Mouse (Mus musculus) limb, embryonic 13.5 days (tissue): ENCODE results near the gene Mapt. TPM values are rescaled to one million over a fixed set of nuclear protein-coding genes. Genes with fewer than 3 reads are reported as not detected.
A peak's percentile ranks its signal among the peaks of the same experiment; 100 is the strongest.

Experiments used
- ATAC-seq: fragments of 200-750 bp; cut with Nextera tagmentation; 2 replicates; pipeline ENCODE4 v1.8.0; 2017; ENCODE audit warnings: low read depth, moderate number of reproducible peaks, moderate TSS enrichment; ENCODE audit not compliant: low FRiP score
- H3K27ac ChIP-seq: fragments of 300-500 bp; sonication (generic); 2 replicates; pipeline ENCODE4 v1.5.1; 2015; ENCODE audit warnings: inconsistent platforms, mild to moderate bottlenecking, moderate library complexity
- H3K27me3 ChIP-seq: fragments of 300-500 bp; sonication (generic); 2 replicates; pipeline ENCODE4 v1.6.1; 2015; ENCODE audit warnings: mild to moderate bottlenecking, inconsistent platforms
- H3K36me3 ChIP-seq: fragments of 300-500 bp; sonication (generic); 2 replicates; pipeline ENCODE4 v1.6.1; 2015; ENCODE audit warnings: inconsistent platforms, mild to moderate bottlenecking, moderate library complexity
- H3K4me1 ChIP-seq: fragments of 300-500 bp; sonication (generic); 2 replicates; pipeline ENCODE4 v1.6.1; 2015; ENCODE audit warnings: inconsistent platforms
- H3K4me2 ChIP-seq: fragments of 300-500 bp; sonication (generic); replicated peaks from 2 replicates; pipeline ENCODE4 v1.6.1; 2015; ENCODE audit warnings: inconsistent platforms, mild to moderate bottlenecking, moderate library complexity
- H3K4me3 ChIP-seq: fragments of 300-500 bp; sonication (generic); 2 replicates; pipeline ENCODE4 v1.5.1; 2015; ENCODE audit warnings: moderate library complexity, mild to moderate bottlenecking, inconsistent platforms
- H3K9ac ChIP-seq: fragments of 300-500 bp; sonication (generic); 2 replicates; pipeline ENCODE4 v1.6.1; 2015; ENCODE audit warnings: mild to moderate bottlenecking, inconsistent platforms
- H3K9me3 ChIP-seq: fragments of 300-500 bp; sonication (generic); 2 replicates; pipeline ENCODE4 v1.6.1; 2016; ENCODE audit warnings: inconsistent platforms
- WGBS: fragments of 180-500 bp; shearing (Covaris S2); methylation state at CpG from one replicate; pipeline ENCODE4 v1.1.7; 2015; 5-methylcytosine and 5-hydroxymethylcytosine counted together
- polyA plus RNA-seq: library from polyadenylated mRNA; unstranded; fragments of >200 nt; fragmentation: Nextera tagmentation; extraction: Ambion mirVana; gene quantifications from 2 replicates; pipeline ENCODE4 v1.2.1, GENCODE M21; 2015

Gene Mapt
- polyA plus RNA-seq, 1 experiment from 2014 or later = 3.0 TPM

DNA sequence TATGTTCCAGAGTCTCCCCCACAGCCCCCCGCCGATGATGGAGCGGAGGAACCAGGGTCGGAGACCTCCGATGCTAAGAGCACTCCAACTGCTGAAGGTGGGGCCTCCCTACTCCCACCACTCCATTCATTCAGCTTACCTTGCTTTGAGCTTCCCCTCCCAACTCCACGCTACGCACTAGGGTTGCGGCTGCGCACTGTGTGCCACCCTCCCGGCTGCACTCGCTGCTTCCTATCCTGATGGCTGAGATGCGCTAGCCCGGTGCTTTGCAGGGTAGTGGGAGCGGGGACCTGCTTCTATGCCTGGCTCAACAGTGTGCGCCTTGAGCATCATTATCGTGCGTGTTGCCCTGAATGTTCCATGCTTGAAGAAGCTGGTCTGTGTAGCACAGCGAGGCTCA, 55.9 kb downstream of the Mapt start:
- Histone ChIP-seq H3K27me3 (no peaks in the 10 kb centered on the region), H3K36me3 (no peaks in the 10 kb centered on the region), H3K9ac (no peak overlapping the region), H3K9me3 (no peaks in the 10 kb centered on the region), H3K4me2 (no peak overlapping the region), H3K4me1 (peaks cover 11% of the 10 kb centered on the region), H3K27ac (no peak overlapping the region), H3K4me3 (no peak overlapping the region)
- ATAC-seq = no peak
- 93% methylated on average over 18 of the region's 18 CpGs for WGBS

DNA sequence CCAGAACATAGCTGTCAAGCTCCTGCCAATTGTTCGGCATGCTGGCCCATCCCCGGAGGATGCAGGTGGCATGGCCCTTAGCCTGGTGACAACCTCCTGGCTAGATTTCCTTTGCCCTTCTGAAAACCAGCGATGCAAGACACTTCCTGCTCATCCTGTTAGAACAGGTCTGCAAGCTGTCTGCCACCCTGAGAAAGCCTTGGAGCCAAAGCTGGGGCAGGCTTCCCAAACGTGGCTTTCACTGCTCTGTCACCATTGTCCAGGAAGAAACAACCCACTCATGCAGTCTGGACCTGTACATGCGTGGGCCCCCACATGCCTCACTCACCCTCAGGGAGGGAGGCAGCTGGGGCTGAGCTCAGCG, 57.6 kb downstream of the Mapt start:
- H3K4me2 ChIP-seq = no peak overlapping the region
- no peaks in the 10 kb centered on the region for H3K27me3 ChIP-seq
- no peak overlapping the region for H3K9ac ChIP-seq
- 54% methylated on average over 6 of the region's 6 CpGs for WGBS
- no peak overlapping the region for H3K27ac ChIP-seq
- H3K36me3 ChIP-seq = no peaks in the 10 kb centered on the region
- H3K4me1 ChIP-seq = peaks cover 11% of the 10 kb centered on the region
- ATAC-seq = 0 out of 2 replicates have a peak, but pooled peaks have one; percentile 7
- no peaks in the 10 kb centered on the region for H3K9me3 ChIP-seq
- H3K4me3 ChIP-seq = no peak overlapping the region

DNA sequence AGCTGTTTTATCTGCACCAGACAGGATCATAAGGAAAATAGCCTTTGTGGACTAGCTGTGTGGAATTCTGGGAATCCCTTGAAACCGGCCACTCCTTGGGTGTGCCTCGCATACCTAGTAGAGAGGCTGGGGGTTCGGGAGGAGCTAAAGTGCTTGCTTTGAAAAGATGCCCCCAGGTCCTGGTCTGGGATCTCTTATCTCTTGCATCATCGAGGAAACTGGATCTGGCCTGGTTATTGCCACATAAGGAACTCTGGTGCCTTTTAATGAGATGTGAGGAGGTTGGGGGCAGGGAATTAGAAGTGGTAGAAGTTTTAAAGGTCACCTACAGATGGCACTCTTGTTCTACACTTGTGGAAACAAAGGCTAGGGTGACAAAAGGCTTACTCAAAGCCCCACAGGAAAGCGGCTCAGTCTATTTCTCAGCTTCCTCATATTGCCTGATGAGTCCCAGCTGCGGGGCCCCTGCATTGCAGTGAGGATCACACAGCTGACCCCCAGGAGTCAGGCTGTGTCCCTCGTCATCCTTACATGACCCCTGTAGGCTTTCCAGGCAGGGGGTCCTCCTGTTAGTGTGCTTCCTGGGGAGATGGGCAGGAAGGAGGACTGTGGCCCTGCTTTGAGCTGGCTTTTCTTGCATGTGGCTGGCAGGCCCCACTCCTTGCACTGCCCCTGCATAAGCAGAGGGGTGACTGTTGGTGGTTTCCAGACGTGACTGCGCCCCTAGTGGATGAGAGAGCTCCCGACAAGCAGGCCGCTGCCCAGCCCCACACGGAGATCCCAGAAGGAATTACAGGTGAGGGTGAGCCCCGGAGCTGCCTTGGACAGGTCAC, 58.2 kb downstream of the Mapt start:
- Histone ChIP-seq H3K4me2 (no peak overlapping the region; the same call in 1 of the 2 replicates), H3K36me3 (no peaks in the 10 kb centered on the region), H3K9ac (no peak overlapping the region), H3K4me3 (no peak overlapping the region), H3K4me1 (peaks cover 11% of the 10 kb centered on the region), H3K27me3 (no peaks in the 10 kb centered on the region), H3K27ac (peak overlapping the region; percentile 52), H3K9me3 (no peaks in the 10 kb centered on the region)
- ATAC-seq = peak; percentile 52
- WGBS = 13% methylated on average over 13 of the region's 13 CpGs

DNA sequence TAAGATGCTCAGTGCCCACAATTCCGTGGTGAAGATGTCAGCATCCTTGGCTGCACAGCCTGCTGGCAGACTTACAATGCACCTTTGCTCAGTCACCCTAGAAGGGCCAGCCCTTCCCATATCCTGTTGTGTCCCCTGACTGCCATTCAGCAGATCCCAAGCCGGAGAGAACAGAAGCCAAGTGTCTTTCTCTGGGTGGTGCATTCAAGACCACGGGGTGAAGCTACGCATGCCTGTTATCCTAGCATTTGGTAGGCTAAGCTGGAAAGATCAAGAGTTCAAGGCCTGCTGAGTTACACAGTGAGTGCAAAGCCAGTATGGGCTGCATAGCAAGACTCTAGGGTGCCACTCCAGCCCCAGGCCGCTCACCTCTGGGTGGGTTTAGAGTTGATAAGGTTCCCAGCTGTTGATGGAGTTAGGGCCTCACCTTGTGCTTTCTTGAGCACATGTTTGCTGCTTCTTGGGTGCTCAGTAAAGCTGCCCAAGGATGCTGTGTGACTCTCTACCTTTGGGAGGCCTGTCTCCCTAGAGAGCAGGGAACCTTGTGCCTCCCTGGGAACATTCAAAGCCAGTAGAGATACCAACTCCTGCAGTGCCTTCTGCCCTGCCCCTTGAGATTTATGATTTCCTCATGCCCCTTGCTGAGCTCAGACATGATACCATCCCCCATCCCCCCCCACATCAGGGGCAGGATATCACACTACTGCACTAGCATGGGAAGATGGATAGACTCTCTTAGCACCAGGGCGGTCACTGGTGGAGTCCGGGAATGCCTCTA, 61.4 kb downstream of the Mapt start:
- H3K27me3 ChIP-seq = no peaks in the 10 kb centered on the region
- no peak overlapping the region for H3K27ac ChIP-seq
- H3K9ac ChIP-seq = no peak overlapping the region

DNA sequence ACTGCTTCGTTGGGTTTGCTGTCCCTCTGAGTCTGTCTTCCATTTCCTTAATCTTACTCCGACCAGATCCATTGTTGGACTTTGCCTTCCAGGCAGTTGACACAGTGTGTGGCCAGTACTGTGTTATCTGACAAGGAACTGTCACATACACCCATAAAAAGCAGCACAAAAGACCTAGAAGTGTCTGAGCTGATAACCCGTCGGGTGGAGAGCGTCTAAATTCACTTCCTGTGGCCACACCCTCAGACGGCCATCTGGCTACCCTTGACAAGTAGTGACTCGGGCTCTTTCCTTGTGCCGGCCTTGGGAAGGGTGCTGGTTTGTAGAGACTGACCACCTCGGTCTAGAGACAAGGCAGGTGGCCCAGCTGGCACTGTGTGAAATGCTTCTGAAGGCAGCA, 62.1 kb downstream of the Mapt start:
- Histone ChIP-seq H3K27ac (no peak overlapping the region), H3K4me1 (peaks cover 11% of the 10 kb centered on the region), H3K27me3 (no peaks in the 10 kb centered on the region), H3K9ac (no peak overlapping the region), H3K4me3 (no peak overlapping the region), H3K9me3 (no peaks in the 10 kb centered on the region), H3K36me3 (no peaks in the 10 kb centered on the region), H3K4me2 (no peak overlapping the region)
- WGBS = 76% methylated on average over 9 of the region's 9 CpGs
- ATAC-seq = no peak

More for the DNA sequence above, 61.4 kb downstream of the Mapt start:
- H3K4me1 ChIP-seq = peaks cover 11% of the 10 kb centered on the region
- 92% methylated on average over 7 of the region's 7 CpGs for WGBS
- H3K4me3 ChIP-seq = no peak overlapping the region
- H3K9me3 ChIP-seq = no peaks in the 10 kb centered on the region
- no peaks in the 10 kb centered on the region for H3K36me3 ChIP-seq
- no peak overlapping the region for H3K4me2 ChIP-seq
- no peak for ATAC-seq

DNA sequence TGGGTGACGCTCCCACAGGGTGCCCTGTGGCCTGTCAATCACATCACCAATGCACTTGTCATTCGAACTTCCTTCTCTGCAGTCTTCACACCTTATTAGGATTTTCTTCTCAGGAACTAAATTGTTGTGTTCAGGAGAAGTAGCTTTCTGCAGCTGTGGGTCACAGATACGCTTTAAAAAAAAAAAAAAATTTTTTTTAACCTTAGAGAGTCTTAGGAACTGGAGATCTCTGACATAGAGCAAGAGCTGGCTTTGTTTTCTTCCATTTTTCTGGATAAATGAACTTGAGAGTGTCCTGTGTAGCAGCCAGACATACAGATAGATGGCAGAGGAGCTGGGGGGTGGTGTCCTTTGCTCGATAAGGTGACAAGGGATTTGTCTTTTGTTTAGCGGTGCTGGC, 64.0 kb downstream of the Mapt start:
- Histone ChIP-seq H3K4me2 (no peak overlapping the region), H3K4me3 (no peak overlapping the region), H3K9ac (no peak overlapping the region), H3K4me1 (no peaks in the 10 kb centered on the region), H3K27ac (no peak overlapping the region), H3K27me3 (no peaks in the 10 kb centered on the region), H3K36me3 (no peaks in the 10 kb centered on the region), H3K9me3 (no peaks in the 10 kb centered on the region)
- no peak for ATAC-seq
- 59% methylated on average over 5 of the region's 5 CpGs for WGBS

DNA sequence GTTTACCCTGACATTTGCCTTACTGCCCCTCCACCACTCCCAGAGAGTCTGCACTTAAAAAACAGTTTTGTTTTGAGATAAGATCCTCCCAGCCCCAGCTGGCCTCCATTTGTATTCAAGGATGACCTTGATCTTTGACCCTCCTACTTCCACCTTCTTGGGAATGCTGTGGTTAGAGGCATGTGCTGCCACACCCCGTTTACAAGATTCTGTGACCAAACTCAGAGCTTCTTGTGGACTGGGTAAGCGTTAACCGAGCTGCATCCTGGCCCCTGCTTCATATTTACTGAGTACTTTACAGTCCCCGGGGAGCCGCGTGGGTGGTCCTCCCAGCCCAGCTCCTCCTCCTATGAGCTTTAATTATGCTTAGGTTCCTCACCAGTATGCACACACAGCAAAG, 64.5 kb downstream of the Mapt start:
- WGBS = 24% methylated on average over 6 of the region's 6 CpGs
- Histone ChIP-seq H3K9ac (no peak overlapping the region), H3K4me2 (no peak overlapping the region), H3K36me3 (no peaks in the 10 kb centered on the region), H3K9me3 (no peaks in the 10 kb centered on the region), H3K4me1 (no peaks in the 10 kb centered on the region), H3K27ac (no peak overlapping the region), H3K27me3 (no peaks in the 10 kb centered on the region), H3K4me3 (no peak overlapping the region)
- no peak for ATAC-seq

DNA sequence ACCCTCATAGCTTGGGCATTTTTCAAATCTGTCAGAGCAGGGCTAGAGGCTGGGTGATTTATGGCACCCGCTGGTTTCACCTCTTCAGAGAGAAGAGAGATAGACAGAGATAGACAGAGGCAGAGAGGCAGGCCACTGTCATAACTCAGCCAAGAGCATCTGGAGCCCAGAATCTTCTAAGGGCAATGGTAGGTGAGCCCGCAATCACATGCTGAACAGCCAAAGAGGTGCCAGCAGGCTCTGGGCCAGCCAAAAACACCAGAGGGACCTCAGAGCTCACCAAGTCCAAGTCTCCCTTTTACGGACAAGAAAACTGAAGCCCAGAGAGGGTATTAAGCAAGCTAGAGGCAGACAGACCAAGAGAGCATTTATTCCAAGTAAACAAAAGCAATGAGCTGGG, 66.5 kb downstream of the Mapt start:
- no peaks in the 10 kb centered on the region for H3K36me3 ChIP-seq
- H3K4me2 ChIP-seq = no peak overlapping the region
- H3K9ac ChIP-seq = no peak overlapping the region
- WGBS = 79% methylated on average over 3 of the region's 3 CpGs
- no peak overlapping the region for H3K27ac ChIP-seq
- H3K4me3 ChIP-seq = no peak overlapping the region
- 0 out of 2 replicates have a peak, but pooled peaks cover 9% of the 10 kb centered on the region for H3K4me1 ChIP-seq
- H3K27me3 ChIP-seq = no peaks in the 10 kb centered on the region
- no peaks in the 10 kb centered on the region for H3K9me3 ChIP-seq
- no peak for ATAC-seq

DNA sequence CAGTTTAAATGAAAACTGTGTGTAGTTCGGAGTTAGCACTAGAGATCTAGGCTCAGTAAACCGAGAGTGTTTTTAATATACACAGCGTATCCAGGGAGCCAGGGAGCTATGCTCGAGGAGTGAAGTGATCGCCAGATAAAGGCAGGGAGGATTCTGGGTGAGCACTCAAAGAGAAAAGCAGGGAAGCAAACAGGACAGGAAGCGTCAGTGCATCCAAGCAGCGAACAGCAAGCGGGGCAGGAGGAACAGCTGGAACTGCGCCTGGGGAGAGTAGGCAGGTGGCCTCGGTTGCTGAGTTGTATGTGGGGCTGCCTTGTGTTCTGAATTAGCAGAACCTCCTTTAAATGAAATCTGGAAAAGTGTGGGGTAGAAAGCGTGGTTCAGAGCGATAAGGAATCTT, 71.4 kb downstream of the Mapt start:
- 32% methylated on average over 12 of the region's 12 CpGs for WGBS
- Histone ChIP-seq H3K9ac (no peak overlapping the region), H3K27me3 (no peaks in the 10 kb centered on the region), H3K36me3 (no peaks in the 10 kb centered on the region), H3K4me2 (peak overlapping the region; percentile 36), H3K4me1 (peaks cover 16% of the 10 kb centered on the region), H3K4me3 (no peak overlapping the region), H3K27ac (no peak overlapping the region), H3K9me3 (no peaks in the 10 kb centered on the region)
- no peak for ATAC-seq

DNA sequence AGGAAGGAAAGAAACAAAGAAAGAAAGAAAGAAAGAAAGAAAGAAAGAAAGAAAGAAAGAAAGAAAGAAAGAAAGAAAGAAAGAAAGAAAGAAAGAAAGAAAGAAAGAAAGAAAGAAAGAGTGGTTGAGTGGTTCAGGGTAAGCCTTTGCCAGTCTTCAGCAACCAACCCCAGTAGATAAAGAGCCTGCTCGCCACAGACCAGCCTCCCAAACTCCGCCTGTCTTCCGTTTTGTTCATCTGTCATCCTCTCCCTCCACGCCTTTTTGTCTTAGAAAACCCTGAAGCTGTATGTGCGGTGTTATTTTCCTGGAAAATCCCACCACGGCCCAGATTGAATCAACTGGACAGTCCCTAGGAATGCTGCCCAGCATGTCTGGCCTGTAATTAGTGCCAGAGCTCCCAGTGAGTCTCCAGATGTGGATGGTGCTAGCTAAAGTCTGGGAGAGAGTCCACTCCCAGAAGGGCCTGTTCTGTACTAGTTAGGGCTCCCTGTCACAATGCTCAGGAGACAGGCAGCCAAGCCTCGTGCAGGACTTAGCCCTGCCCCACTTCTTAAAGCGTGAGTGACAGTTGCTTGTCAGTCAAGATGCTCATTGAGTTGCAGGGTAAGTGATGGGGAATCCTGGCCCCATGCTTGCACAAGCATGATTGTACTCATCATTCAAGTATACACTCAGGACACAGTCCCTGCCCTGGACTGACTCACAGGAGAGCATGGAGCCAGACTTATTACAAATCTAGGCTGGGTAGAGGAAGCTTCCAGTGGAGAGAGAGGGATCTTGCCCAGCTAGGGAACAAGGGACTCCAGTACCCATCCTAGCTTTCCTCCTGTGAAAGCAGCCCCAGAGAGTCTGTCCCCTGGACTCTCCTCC, 72.1 kb downstream of the Mapt start:
- Histone ChIP-seq H3K27ac (no peak overlapping the region), H3K9ac (no peak overlapping the region), H3K4me1 (peaks cover 16% of the 10 kb centered on the region), H3K36me3 (no peaks in the 10 kb centered on the region), H3K4me2 (no peak overlapping the region; the same call in 1 of the 2 replicates), H3K27me3 (no peaks in the 10 kb centered on the region), H3K9me3 (no peaks in the 10 kb centered on the region), H3K4me3 (no peak overlapping the region)
- ATAC-seq = no peak
- WGBS = 29% methylated on average over 8 of the region's 8 CpGs

DNA sequence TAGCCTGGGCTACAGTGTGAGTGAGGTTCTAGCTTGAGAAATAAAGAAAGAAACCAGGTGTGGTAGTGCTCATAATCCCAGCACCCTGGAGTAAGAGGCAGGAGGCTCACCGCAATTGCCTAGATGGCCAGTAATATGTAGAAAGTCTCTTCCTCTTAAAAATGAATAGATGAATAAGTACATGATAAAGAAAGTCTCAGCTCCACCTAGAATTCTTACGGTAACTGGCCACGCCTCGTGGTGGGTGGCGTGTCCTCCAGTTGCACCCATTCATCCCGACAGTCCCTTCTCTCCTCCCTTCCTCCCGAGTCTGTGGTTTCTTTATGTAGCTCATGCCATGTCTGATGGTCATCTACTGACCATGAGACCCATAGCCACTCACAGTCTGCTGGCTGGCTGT, 74.5 kb downstream of the Mapt start:
- Histone ChIP-seq H3K36me3 (no peaks in the 10 kb centered on the region), H3K4me2 (no peak overlapping the region), H3K4me1 (peaks cover 25% of the 10 kb centered on the region), H3K9me3 (no peaks in the 10 kb centered on the region), H3K9ac (no peak overlapping the region), H3K4me3 (no peak overlapping the region), H3K27me3 (peaks cover 21% of the 10 kb centered on the region), H3K27ac (no peak overlapping the region)
- WGBS = 96% methylated on average over 7 of the region's 7 CpGs
- no peak for ATAC-seq

DNA sequence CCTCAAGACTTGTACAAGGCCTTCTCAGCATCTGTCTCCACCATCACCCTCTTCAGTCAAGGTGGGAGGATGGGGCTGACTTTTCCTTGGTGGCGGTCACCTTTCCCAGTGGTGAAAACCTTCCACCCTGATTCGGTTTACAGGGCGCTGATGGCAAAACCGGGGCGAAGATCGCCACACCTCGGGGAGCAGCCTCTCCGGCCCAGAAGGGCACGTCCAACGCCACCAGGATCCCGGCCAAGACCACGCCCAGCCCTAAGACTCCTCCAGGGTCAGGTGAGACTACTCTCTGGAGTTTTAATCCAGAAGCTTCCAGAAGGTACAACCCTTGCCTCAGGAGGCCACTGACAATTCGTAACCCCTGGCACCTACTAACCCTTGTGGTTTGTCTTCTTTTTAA, 75.3 kb downstream of the Mapt start:
- Histone ChIP-seq H3K36me3 (no peaks in the 10 kb centered on the region), H3K9me3 (no peaks in the 10 kb centered on the region)

More for the DNA sequence above, 75.3 kb downstream of the Mapt start:
- no peak overlapping the region for H3K4me3 ChIP-seq
- peaks cover 29% of the 10 kb centered on the region for H3K27me3 ChIP-seq
- ATAC-seq = no peak
- H3K27ac ChIP-seq = no peak overlapping the region
- H3K9ac ChIP-seq = no peak overlapping the region
- H3K4me2 ChIP-seq = no peak overlapping the region
- H3K4me1 ChIP-seq = peaks cover 25% of the 10 kb centered on the region
- 93% methylated on average over 13 of the region's 13 CpGs for WGBS
